Mouse (Mus musculus) hindbrain, embryonic 11.5 days (tissue): ENCODE measurements around the gene Ptp4a2. TPM values are rescaled to one million over a fixed set of nuclear protein-coding genes. Genes with fewer than 3 reads are reported as not detected.

Experiments
- ATAC-seq: fragments of 200-750 bp; cut with Nextera tagmentation; 2 replicates; pipeline ENCODE4 v1.8.0; 2017; ENCODE audit warnings: mild to moderate bottlenecking, moderate TSS enrichment, moderate library complexity; ENCODE audit not compliant: low FRiP score
- DNase-seq: peaks from one replicate; pipeline ENCODE4 v3.0.0-alpha.2; 2015; ENCODE audit warnings: low spot score
- H3K27ac ChIP-seq: fragments of 300-500 bp; sonication (generic); 2 replicates; pipeline ENCODE4 v1.5.1; 2014; ENCODE audit warnings: mild to moderate bottlenecking, low read depth, low read length
- H3K27me3 ChIP-seq: fragments of 300-500 bp; sonication (generic); 2 replicates; pipeline ENCODE4 v1.6.1; 2014; ENCODE audit warnings: mild to moderate bottlenecking, low read length, moderate library complexity, mixed read lengths; ENCODE audit not compliant: control insufficient read depth, insufficient read depth
- H3K36me3 ChIP-seq: fragments of 300-500 bp; sonication (generic); 2 replicates; pipeline ENCODE4 v1.6.1; 2014; ENCODE audit warnings: mild to moderate bottlenecking, low read length, moderate library complexity, mixed read lengths; ENCODE audit not compliant: control insufficient read depth, insufficient read depth
- H3K4me1 ChIP-seq: fragments of 300-500 bp; sonication (generic); replicated peaks from 2 replicates; pipeline ENCODE4 v1.6.1; 2014; ENCODE audit warnings: low read length, mixed read lengths; ENCODE audit not compliant: control insufficient read depth, insufficient read depth
- H3K4me2 ChIP-seq: fragments of 300-500 bp; sonication (generic); replicated peaks from 2 replicates; pipeline ENCODE4 v1.6.1; 2014; ENCODE audit warnings: mild to moderate bottlenecking, low read depth, low read length
- H3K4me3 ChIP-seq: fragments of 300-500 bp; sonication (generic); 2 replicates; pipeline ENCODE4 v1.5.1; 2014; ENCODE audit warnings: low read depth, low read length
- H3K9ac ChIP-seq: fragments of 300-500 bp; sonication (generic); 2 replicates; pipeline ENCODE4 v1.6.1; 2014; ENCODE audit warnings: low read depth, low read length
- H3K9me3 ChIP-seq: fragments of 300-500 bp; sonication (generic); 2 replicates; pipeline ENCODE4 v1.6.1; 2016; ENCODE audit warnings: low read length; ENCODE audit not compliant: control insufficient read depth
- WGBS: fragments of 180-500 bp; shearing (Covaris S2); extraction: QIAGEN DNeasy Blood & Tissue Kit; methylation state at CpG from one replicate; pipeline ENCODE4 v1.1.7; 2014; 5-methylcytosine and 5-hydroxymethylcytosine counted together
- polyA plus RNA-seq: library from polyadenylated mRNA; unstranded; fragments of >200 nt; fragmentation: Nextera tagmentation; extraction: Ambion mirVana; gene quantifications from 2 replicates; pipeline ENCODE4 v1.2.1, GENCODE M21; 2014

The Ptp4a2 gene
- polyA plus RNA-seq, 1 experiment from 2014 or later, result 307 TPM

- H3K27me3 ChIP-seq, result peaks cover 2% of the 10 kb centered on the region; the same call in 1 of the 2 replicates
- H3K27ac ChIP-seq, result peak overlapping the region; percentile 58
- H3K36me3 ChIP-seq, result no peaks in the 10 kb centered on the region
- no peaks in the 10 kb centered on the region for H3K9me3 ChIP-seq
- 0 out of 2 replicates have a peak overlapping the region, but pooled peaks have one; percentile 5 for H3K9ac ChIP-seq
- 3% methylated on average over 21 of the region's 21 CpGs for WGBS
- DNase-seq (peak; percentile 52), ATAC-seq (no peak)
- H3K4me1 ChIP-seq, result peaks cover 4% of the 10 kb centered on the region
- H3K4me3 ChIP-seq, result no peak overlapping the region
- peak overlapping the region; percentile 12 for H3K4me2 ChIP-seq
These were observed 39.1 kb upstream of the Ptp4a2 start for GRCm38 (mm10) chr4:129771672-129772521.

- H3K4me1 ChIP-seq, result no peaks in the 10 kb centered on the region
- no peaks in the 10 kb centered on the region for H3K27me3 ChIP-seq
- no peak overlapping the region for H3K27ac ChIP-seq
- no peak for DNase-seq
- H3K9me3 ChIP-seq, result no peaks in the 10 kb centered on the region
- H3K36me3 ChIP-seq, result no peaks in the 10 kb centered on the region
- WGBS, result 30% methylated on average over 4 of the region's 4 CpGs
- ATAC-seq, result no peak
- H3K4me3 ChIP-seq, result no peak overlapping the region
- no peak overlapping the region for H3K9ac ChIP-seq
- no peak overlapping the region for H3K4me2 ChIP-seq
These were observed 28.9 kb upstream of the Ptp4a2 start for GRCm38 (mm10) chr4:129781881-129782675.

GRCm38 (mm10) chr4:129782857-129783331, 28.1 kb upstream of the Ptp4a2 start:
- no peaks in the 10 kb centered on the region for H3K9me3 ChIP-seq
- H3K27ac ChIP-seq, result no peak overlapping the region
- no peaks in the 10 kb centered on the region for H3K36me3 ChIP-seq
- DNase-seq (peak; percentile 43), ATAC-seq (0 out of 2 replicates have a peak, but pooled peaks have one; percentile 38)
- WGBS, result 34% methylated on average over 3 of the region's 3 CpGs
- H3K9ac ChIP-seq, result no peak overlapping the region
- no peaks in the 10 kb centered on the region for H3K4me1 ChIP-seq
- H3K27me3 ChIP-seq, result no peaks in the 10 kb centered on the region
- no peak overlapping the region for H3K4me2 ChIP-seq
- H3K4me3 ChIP-seq, result no peak overlapping the region

GRCm38 (mm10) chr4:129783506-129783905, 27.5 kb upstream of the Ptp4a2 start:
- no peak for DNase-seq
- Histone ChIP-seq H3K9ac (no peak overlapping the region), H3K4me2 (no peak overlapping the region), H3K36me3 (no peaks in the 10 kb centered on the region), H3K4me3 (no peak overlapping the region), H3K9me3 (no peaks in the 10 kb centered on the region), H3K27ac (no peak overlapping the region), H3K4me1 (no peaks in the 10 kb centered on the region), H3K27me3 (no peaks in the 10 kb centered on the region)
- no peak for ATAC-seq
- WGBS, result 87% methylated on average over 5 of the region's 5 CpGs

DNA sequence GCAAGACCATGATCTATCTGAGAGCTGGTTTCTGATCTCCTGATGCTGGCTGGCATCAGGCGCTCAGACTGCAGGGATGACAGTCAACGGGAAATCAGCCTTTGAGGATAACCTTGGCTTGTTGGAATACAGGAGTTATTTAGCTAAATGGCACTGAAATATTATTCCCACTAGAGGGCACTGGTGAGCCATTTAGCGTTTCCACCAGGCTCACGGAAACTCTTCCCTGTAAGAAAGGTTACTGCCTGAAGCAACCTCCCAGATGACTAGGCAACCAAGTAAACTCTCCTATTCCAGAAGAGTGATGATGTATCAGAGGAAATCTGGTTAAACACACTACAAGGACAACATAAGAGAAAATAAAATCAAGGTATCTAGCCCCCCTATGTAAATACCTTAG, 25.8 kb upstream of the Ptp4a2 start:
- Histone ChIP-seq H3K27me3 (no peaks in the 10 kb centered on the region), H3K4me1 (no peaks in the 10 kb centered on the region), H3K4me2 (no peak overlapping the region), H3K36me3 (no peaks in the 10 kb centered on the region), H3K27ac (no peak overlapping the region), H3K4me3 (no peak overlapping the region), H3K9ac (no peak overlapping the region), H3K9me3 (no peaks in the 10 kb centered on the region)
- DNase-seq (peak; percentile 91), ATAC-seq (no peak)
- 5% methylated on average over 4 of the region's 4 CpGs for WGBS

DNA sequence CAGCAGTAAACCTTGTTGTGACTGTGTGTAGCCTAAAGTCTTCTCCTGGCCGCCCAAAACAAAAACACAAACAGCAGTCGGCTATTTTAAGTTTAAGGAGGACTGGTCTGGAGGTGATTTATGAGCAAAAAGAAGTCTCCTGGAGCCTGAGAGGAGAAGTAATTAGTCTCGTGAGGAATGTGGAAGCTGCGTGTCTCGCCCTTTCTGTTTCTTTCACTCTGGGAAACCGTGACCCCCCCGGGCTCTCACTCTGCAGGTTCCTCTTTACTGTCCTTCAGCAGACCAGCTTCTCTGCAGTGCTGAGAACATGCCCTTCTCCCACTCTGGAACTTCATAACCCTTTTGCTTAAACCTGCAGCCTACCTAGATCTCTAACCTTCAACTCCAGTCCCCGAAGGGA, 22.3 kb upstream of the Ptp4a2 start:
- no peaks in the 10 kb centered on the region for H3K27me3 ChIP-seq
- H3K36me3 ChIP-seq, result no peaks in the 10 kb centered on the region
- no peak overlapping the region for H3K9ac ChIP-seq
- no peak for DNase-seq
- no peaks in the 10 kb centered on the region for H3K4me1 ChIP-seq
- H3K9me3 ChIP-seq, result no peaks in the 10 kb centered on the region
- H3K27ac ChIP-seq, result no peak overlapping the region
- WGBS, result 68% methylated on average over 8 of the region's 8 CpGs
- no peak overlapping the region for H3K4me3 ChIP-seq
- H3K4me2 ChIP-seq, result no peak overlapping the region
- ATAC-seq, result no peak

DNA sequence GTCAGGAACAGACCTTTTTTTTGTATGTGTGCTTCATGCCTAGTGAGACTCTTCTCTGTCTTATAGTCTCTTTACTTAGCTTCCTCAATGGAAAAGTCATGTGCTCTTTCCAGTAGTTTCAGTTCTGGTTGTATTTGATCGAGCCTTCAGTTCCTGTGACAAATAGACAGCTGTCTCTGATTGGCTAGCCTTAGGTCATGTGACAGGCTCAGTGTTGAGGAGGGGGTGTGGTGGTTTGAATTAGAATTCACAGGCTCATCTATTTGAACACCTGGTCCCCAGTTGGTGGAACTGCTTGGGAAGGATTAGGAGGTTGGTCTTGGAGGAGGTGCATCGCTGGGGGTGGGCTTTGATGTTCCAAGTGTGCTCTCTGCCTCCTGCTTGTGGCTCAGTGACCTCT, 21.4 kb upstream of the Ptp4a2 start:
- WGBS, result 97% methylated on average over 2 of the region's 2 CpGs
- H3K27ac ChIP-seq, result no peak overlapping the region
- H3K9ac ChIP-seq, result no peak overlapping the region
- H3K4me3 ChIP-seq, result no peak overlapping the region
- H3K4me1 ChIP-seq, result no peaks in the 10 kb centered on the region
- no peaks in the 10 kb centered on the region for H3K27me3 ChIP-seq
- H3K36me3 ChIP-seq, result no peaks in the 10 kb centered on the region
- no peak for DNase-seq
- ATAC-seq, result no peak
- no peak overlapping the region for H3K4me2 ChIP-seq
- no peaks in the 10 kb centered on the region for H3K9me3 ChIP-seq

DNA sequence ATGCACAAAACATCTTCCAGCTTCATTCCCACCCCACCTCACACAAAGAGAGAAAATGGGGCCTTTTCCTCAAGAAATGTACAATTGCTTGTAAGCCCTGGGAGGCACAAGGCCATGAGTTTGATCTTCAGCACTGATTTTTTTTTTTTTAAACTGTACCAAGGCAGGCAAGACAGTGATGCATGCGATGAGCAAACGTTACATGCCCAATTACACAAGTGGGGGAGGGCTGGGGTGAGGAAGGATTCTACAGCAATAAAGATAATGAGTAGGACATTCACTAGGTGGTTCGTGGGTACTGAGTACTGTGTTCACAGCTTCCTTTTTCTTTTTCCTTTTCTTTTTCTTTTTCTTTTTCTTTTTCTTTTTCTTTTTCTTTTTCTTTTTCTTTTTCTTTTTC, 20.5 kb upstream of the Ptp4a2 start:
- H3K4me3 ChIP-seq, result no peak overlapping the region
- H3K27ac ChIP-seq, result no peak overlapping the region
- H3K36me3 ChIP-seq, result no peaks in the 10 kb centered on the region
- no peaks in the 10 kb centered on the region; the same call in 1 of the 2 replicates for H3K4me1 ChIP-seq
- H3K27me3 ChIP-seq, result no peaks in the 10 kb centered on the region
- H3K9ac ChIP-seq, result no peak overlapping the region
- 78% methylated on average over 3 of the region's 3 CpGs for WGBS
- H3K4me2 ChIP-seq, result no peak overlapping the region
- no peaks in the 10 kb centered on the region for H3K9me3 ChIP-seq
- DNase-seq, result no peak
- no peak for ATAC-seq
